Mouse (Mus musculus): ENCODE data around the gene Col5a2.
A peak's percentile ranks its signal among the peaks of the same experiment; 100 is the strongest.

The Col5a2 gene

DNA sequence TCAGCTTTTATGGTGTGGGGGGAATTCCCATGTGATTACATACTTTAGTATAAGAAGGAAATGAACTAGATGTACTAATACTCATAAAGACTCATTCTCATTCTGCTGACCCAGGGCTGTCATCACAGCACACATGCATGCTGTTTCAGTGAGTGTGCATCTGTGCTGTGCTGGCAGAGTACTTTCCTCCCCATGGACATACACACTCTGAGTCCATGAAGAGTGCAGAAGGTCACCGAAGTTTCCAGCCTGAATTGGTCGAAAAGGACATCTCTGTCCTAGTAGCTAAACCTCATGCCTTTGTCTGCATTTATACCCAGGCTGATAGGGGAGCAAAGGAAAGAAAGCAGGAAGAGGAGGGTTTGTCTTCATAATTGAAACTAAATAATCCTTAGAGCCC is 83.2 kb downstream of the Col5a2 start:
- Histone ChIP-seq H3K4me3 (replicated peaks; ENCODE audit: low read length) (no peak overlapping the region), H3K27me3 (ENCODE audit: insufficient read depth, low read length) (no peaks in the 10 kb centered on the region), H3K9me3 (ENCODE audit: low read length) (no peaks in the 10 kb centered on the region), H3K4me1 (replicated peaks; ENCODE audit: low read depth, low read length) (no peaks in the 10 kb centered on the region), H3K36me3 (ENCODE audit: insufficient read depth, low read length) (no peaks in the 10 kb centered on the region)
- TF ChIP-seq CTCF (conservative IDR thresholded peaks at IDR 0.05; ENCODE audit: low read length), result no peak
- no peak for TF ChIP-seq POU5F1 (IDR thresholded peaks at IDR 0.05; ENCODE audit: borderline replicate concordance, low read length)
- TF ChIP-seq NANOG (IDR thresholded peaks at IDR 0.05; ENCODE audit: borderline replicate concordance, low read length), result no peak

DNA sequence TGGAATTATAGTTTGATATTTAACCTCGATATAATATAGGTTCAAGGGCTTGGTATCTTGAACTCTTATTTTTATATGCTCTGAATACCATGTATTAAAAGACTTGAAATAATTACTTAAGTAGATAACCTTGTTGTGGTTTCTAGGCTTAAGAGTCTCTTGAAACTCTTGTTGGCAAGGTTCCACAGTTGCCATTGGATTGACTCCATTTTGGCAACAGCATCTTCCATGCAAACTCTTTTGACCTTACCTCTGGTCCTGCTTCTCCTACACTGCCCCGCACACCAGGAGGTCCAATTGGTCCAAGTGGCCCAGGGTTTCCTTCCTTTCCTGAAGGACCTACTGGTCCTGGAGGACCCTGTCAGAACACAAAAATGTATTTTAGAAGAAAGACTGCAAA is 121.2 kb downstream of the Col5a2 start:
- Histone ChIP-seq H3K27me3 (ENCODE audit: insufficient read depth, low read length) (no peaks in the 10 kb centered on the region), H3K9me3 (ENCODE audit: low read length) (no peaks in the 10 kb centered on the region), H3K4me3 (replicated peaks; ENCODE audit: low read length) (no peak overlapping the region), H3K36me3 (ENCODE audit: insufficient read depth, low read length) (no peaks in the 10 kb centered on the region), H3K4me1 (replicated peaks; ENCODE audit: low read depth, low read length) (0 out of 2 replicates have a peak, but pooled peaks cover 3% of the 10 kb centered on the region)
- TF ChIP-seq NANOG (IDR thresholded peaks at IDR 0.05; ENCODE audit: borderline replicate concordance, low read length) (no peak), POU5F1 (IDR thresholded peaks at IDR 0.05; ENCODE audit: borderline replicate concordance, low read length) (no peak), CTCF (conservative IDR thresholded peaks at IDR 0.05; ENCODE audit: low read length) (no peak)

DNA sequence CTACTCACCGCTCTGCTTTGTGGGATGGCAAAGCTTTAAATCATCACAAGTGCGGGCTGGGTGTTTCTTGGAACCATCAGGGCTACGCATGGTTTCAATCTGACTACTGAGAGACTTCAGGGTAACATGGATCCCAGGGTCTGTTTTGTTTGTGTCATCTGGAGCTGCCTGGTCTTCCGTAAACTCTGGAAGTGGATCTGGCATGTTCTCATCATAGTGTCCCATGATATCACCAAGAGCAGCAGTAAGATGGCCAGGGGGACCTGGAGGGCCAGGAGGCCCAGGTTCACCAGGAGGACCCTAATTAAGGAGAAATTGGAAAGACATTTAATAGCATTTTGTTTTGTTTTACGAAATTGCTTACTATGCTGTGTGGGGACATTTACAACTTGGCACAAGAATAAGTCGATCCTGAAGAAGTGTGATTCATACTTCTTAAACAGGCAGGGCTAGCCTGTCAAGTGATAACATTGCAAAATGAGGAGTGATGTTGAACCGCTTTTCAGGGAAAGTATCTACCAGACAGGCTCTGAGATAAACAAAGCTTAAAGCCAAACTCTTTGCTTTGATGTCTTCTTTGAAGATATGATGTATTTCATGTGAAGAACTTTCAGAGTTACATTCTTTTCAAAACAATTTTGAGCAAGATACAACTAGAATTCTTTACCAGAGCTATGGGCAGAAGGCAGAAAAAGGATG is 122.9 kb downstream of the Col5a2 start:
- H3K27me3 ChIP-seq (ENCODE audit: insufficient read depth, low read length), result no peaks in the 10 kb centered on the region
- H3K4me1 ChIP-seq (replicated peaks; ENCODE audit: low read depth, low read length), result 0 out of 2 replicates have a peak, but pooled peaks cover 3% of the 10 kb centered on the region
- H3K9me3 ChIP-seq (ENCODE audit: low read length), result no peaks in the 10 kb centered on the region
- H3K36me3 ChIP-seq (ENCODE audit: insufficient read depth, low read length), result no peaks in the 10 kb centered on the region
- TF ChIP-seq CTCF (conservative IDR thresholded peaks at IDR 0.05; ENCODE audit: low read length), result no peak
- no peak for TF ChIP-seq POU5F1 (IDR thresholded peaks at IDR 0.05; ENCODE audit: borderline replicate concordance, low read length)
- TF ChIP-seq NANOG (IDR thresholded peaks at IDR 0.05; ENCODE audit: borderline replicate concordance, low read length), result no peak
- no peak overlapping the region for H3K4me3 ChIP-seq (replicated peaks; ENCODE audit: low read length)

DNA sequence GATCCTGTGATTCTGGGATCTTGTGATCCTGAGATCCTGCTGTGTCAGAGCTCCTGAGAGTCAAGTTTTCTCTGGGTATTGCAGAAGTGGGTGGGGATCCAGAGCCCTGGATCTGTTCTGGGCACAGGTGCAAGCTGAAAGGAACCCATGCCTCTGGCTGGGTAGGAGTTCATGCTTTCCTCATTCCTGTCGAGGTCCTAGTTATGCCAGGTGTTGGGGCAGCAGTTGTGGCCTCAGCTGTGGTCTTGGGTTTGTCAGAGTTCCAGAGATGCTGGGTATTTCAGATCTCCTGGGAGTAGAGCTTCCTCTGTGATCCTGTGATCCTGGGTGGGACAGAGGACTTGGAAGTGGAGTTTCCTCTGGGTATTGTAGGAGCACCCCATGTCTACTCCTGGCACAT is 137.7 kb downstream of the Col5a2 start:
- TF ChIP-seq NANOG (IDR thresholded peaks at IDR 0.05; ENCODE audit: borderline replicate concordance, low read length), result no peak
- TF ChIP-seq POU5F1 (IDR thresholded peaks at IDR 0.05; ENCODE audit: borderline replicate concordance, low read length), result no peak
- TF ChIP-seq CTCF (conservative IDR thresholded peaks at IDR 0.05; ENCODE audit: low read length), result no peak
- H3K9me3 ChIP-seq (ENCODE audit: low read length), result no peaks in the 10 kb centered on the region
- no peaks in the 10 kb centered on the region for H3K27me3 ChIP-seq (ENCODE audit: insufficient read depth, low read length)
- 0 out of 2 replicates have a peak, but pooled peaks cover under 1% of the 10 kb centered on the region for H3K4me1 ChIP-seq (replicated peaks; ENCODE audit: low read depth, low read length)
- no peak overlapping the region for H3K4me3 ChIP-seq (replicated peaks; ENCODE audit: low read length)
- no peaks in the 10 kb centered on the region for H3K36me3 ChIP-seq (ENCODE audit: insufficient read depth, low read length)

DNA sequence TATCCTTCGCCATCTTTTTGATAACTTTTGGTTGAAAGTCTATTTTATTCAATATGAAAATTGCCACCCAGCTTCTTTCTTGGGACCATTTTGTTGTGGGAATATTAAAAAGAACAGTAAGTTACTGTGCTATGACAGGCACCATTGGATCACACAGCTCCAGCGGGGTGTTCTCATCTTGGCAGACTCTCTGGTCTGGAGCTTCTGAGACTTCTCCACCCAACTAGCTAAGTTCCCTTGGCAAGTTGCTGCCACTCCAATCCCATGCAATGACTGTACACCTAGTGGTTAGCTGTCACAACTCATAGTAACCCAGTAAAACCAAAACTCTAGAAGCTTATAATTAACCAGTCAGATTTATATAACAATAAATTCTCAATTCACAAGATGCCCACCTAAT is 139.8 kb downstream of the Col5a2 start:
- no peaks in the 10 kb centered on the region for H3K36me3 ChIP-seq (ENCODE audit: insufficient read depth, low read length)
- TF ChIP-seq CTCF (conservative IDR thresholded peaks at IDR 0.05; ENCODE audit: low read length) (no peak), POU5F1 (IDR thresholded peaks at IDR 0.05; ENCODE audit: borderline replicate concordance, low read length) (no peak), NANOG (IDR thresholded peaks at IDR 0.05; ENCODE audit: borderline replicate concordance, low read length) (no peak)
- peaks cover 22% of the 10 kb centered on the region for H3K4me1 ChIP-seq (replicated peaks; ENCODE audit: low read depth, low read length)
- H3K9me3 ChIP-seq (ENCODE audit: low read length), result no peaks in the 10 kb centered on the region
- H3K27me3 ChIP-seq (ENCODE audit: insufficient read depth, low read length), result no peaks in the 10 kb centered on the region
- no peak overlapping the region for H3K4me3 ChIP-seq (replicated peaks; ENCODE audit: low read length)

DNA sequence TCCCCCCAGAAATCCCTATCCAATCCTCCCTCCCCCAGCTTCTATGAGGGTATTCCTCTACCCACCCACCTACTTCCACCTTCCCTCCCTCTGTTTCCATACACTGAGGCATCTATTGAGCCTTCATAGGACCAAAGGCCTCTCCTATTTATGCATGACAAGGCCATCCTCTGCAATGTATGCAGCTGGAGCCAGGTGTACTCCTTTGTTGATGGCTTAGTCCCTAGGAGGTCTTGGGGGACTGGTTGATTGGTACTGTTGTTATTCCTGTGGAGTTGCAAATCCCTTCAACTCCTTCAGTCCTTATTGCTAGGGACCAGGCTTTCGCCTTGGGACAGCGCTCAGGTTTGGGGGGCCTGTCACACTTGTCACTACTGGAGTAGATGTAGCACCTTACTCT is 143.4 kb downstream of the Col5a2 start:
- H3K27me3 ChIP-seq (ENCODE audit: insufficient read depth, low read length), result no peaks in the 10 kb centered on the region
- no peak overlapping the region for H3K4me3 ChIP-seq (replicated peaks; ENCODE audit: low read length)
- no peaks in the 10 kb centered on the region for H3K9me3 ChIP-seq (ENCODE audit: low read length)
- H3K36me3 ChIP-seq (ENCODE audit: insufficient read depth, low read length), result no peaks in the 10 kb centered on the region
- peaks cover 36% of the 10 kb centered on the region for H3K4me1 ChIP-seq (replicated peaks; ENCODE audit: low read depth, low read length)
- no peak; the same call in 1 of the 2 replicates for TF ChIP-seq POU5F1 (IDR thresholded peaks at IDR 0.05; ENCODE audit: borderline replicate concordance, low read length)
- TF ChIP-seq CTCF (conservative IDR thresholded peaks at IDR 0.05; ENCODE audit: low read length), result no peak
- TF ChIP-seq NANOG (IDR thresholded peaks at IDR 0.05; ENCODE audit: borderline replicate concordance, low read length), result peak; percentile 58; the same call in 1 of the 2 replicates

DNA sequence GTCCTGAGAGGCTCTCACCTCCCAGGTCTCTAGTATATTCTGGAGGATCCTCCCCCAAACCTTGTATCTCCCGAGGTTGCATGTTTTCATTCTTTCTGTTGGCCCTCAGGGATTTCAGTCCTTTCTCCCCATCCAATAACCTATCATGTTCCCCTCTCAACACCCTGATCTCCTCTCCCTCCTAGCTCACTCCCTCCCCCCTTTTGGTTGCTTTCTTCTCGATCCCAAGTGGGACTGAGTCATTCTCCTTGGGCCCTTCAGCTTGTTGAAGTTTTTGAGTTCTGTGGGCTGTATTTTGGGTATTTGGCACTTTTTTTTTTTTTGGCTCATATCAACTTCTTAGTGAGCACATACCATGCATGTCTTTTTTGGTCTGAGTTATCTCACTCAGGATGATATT is 143.9 kb downstream of the Col5a2 start:
- Histone ChIP-seq H3K9me3 (ENCODE audit: low read length) (no peaks in the 10 kb centered on the region), H3K36me3 (ENCODE audit: insufficient read depth, low read length) (no peaks in the 10 kb centered on the region), H3K27me3 (ENCODE audit: insufficient read depth, low read length) (no peaks in the 10 kb centered on the region), H3K4me1 (replicated peaks; ENCODE audit: low read depth, low read length) (peaks cover 36% of the 10 kb centered on the region), H3K4me3 (replicated peaks; ENCODE audit: low read length) (no peak overlapping the region)
- TF ChIP-seq NANOG (IDR thresholded peaks at IDR 0.05; ENCODE audit: borderline replicate concordance, low read length), result no peak
- TF ChIP-seq POU5F1 (IDR thresholded peaks at IDR 0.05; ENCODE audit: borderline replicate concordance, low read length), result no peak
- TF ChIP-seq CTCF (conservative IDR thresholded peaks at IDR 0.05; ENCODE audit: low read length), result no peak

DNA sequence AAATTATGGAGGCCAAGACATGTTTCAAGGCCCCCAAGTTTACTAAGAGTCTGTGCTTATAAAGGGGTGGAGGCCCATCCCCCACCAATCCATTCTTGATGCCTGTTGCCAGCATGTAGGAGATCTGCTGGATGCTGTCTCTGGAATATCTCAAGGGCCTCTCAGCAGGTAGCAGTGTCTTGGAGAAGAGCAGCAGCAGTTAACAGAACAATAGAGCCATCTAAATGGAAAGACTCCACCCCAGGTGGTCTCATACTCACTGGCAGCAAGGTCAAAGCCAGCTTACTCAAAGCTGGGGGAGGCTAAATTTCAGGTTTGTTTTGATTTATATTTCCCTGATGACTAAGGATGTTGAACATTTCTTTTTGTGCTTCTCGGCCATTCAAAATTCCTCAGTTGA is 145.1 kb downstream of the Col5a2 start:
- TF ChIP-seq CTCF (conservative IDR thresholded peaks at IDR 0.05; ENCODE audit: low read length) (no peak), NANOG (IDR thresholded peaks at IDR 0.05; ENCODE audit: borderline replicate concordance, low read length) (peak; percentile 99), POU5F1 (IDR thresholded peaks at IDR 0.05; ENCODE audit: borderline replicate concordance, low read length) (no peak)
- Histone ChIP-seq H3K9me3 (ENCODE audit: low read length) (no peaks in the 10 kb centered on the region), H3K4me3 (replicated peaks; ENCODE audit: low read length) (peak overlapping the region; percentile 26), H3K36me3 (ENCODE audit: insufficient read depth, low read length) (no peaks in the 10 kb centered on the region), H3K4me1 (replicated peaks; ENCODE audit: low read depth, low read length) (peaks cover 36% of the 10 kb centered on the region), H3K27me3 (ENCODE audit: insufficient read depth, low read length) (no peaks in the 10 kb centered on the region)

DNA sequence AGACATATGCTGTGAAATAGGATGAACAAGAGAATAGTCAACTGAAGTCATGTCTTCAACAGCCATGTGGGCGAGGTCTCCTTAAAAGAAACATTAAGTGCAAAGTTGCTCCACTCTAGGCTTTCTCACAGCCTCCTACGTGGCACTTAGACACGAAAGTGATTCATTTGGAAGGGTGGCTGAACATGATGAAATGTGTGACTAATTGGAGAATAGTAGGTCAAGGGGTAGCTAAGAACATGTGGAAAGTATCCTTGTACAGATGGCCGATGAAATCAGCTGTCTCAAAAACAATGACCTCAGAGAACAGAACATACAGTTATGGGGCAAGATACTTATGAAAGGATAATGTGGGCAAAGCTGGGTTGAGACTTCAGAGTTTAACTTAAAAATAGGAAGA is 147.1 kb downstream of the Col5a2 start:
- H3K36me3 ChIP-seq (ENCODE audit: insufficient read depth, low read length), result no peaks in the 10 kb centered on the region
- peaks cover 36% of the 10 kb centered on the region for H3K4me1 ChIP-seq (replicated peaks; ENCODE audit: low read depth, low read length)
- H3K27me3 ChIP-seq (ENCODE audit: insufficient read depth, low read length), result no peaks in the 10 kb centered on the region
- H3K9me3 ChIP-seq (ENCODE audit: low read length), result no peaks in the 10 kb centered on the region
- TF ChIP-seq NANOG (IDR thresholded peaks at IDR 0.05; ENCODE audit: borderline replicate concordance, low read length), result no peak
- TF ChIP-seq CTCF (conservative IDR thresholded peaks at IDR 0.05; ENCODE audit: low read length), result no peak
- TF ChIP-seq POU5F1 (IDR thresholded peaks at IDR 0.05; ENCODE audit: borderline replicate concordance, low read length), result no peak
- H3K4me3 ChIP-seq (replicated peaks; ENCODE audit: low read length), result no peak overlapping the region

Measured in E14TG2a.4 (cell line).